Mouse (Mus musculus): ENCODE measurements around the gene Btbd9. TPM values are rescaled to one million over a fixed set of nuclear protein-coding genes. Genes with fewer than 3 reads are reported as not detected.

Btbd9 gene
- polyA plus RNA-seq, 1 experiment, result 43.5 TPM

GRCm38 (mm10) chr17:30564971-30565370 is 11.3 kb downstream of the Btbd9 start:
- TF ChIP-seq CTCF (IDR thresholded peaks at IDR 0.05; ENCODE audit: extremely low read depth, insufficient read depth, low read length) (no peak), POLR2A (IDR thresholded peaks at IDR 0.05; ENCODE audit: extremely low read depth, insufficient read depth, low read length) (no peak)
- Histone ChIP-seq H3K4me3 (ENCODE audit: insufficient read depth, low read length) (no peak overlapping the region), H3K4me1 (ENCODE audit: control insufficient read depth, insufficient read depth, low read length) (peaks cover 3% of the 10 kb centered on the region), H3K27ac (ENCODE audit: insufficient read depth, low read length) (no peak overlapping the region)

- Histone ChIP-seq H3K27ac (ENCODE audit: insufficient read depth, low read length) (no peak overlapping the region), H3K4me3 (ENCODE audit: insufficient read depth, low read length) (no peak overlapping the region), H3K4me1 (ENCODE audit: control insufficient read depth, insufficient read depth, low read length) (peaks cover 3% of the 10 kb centered on the region)
- TF ChIP-seq POLR2A (IDR thresholded peaks at IDR 0.05; ENCODE audit: extremely low read depth, insufficient read depth, low read length) (no peak), CTCF (IDR thresholded peaks at IDR 0.05; ENCODE audit: extremely low read depth, insufficient read depth, low read length) (no peak)
Measured at GRCm38 (mm10) chr17:30564407-30564806, 11.9 kb downstream of the Btbd9 start.

DNA sequence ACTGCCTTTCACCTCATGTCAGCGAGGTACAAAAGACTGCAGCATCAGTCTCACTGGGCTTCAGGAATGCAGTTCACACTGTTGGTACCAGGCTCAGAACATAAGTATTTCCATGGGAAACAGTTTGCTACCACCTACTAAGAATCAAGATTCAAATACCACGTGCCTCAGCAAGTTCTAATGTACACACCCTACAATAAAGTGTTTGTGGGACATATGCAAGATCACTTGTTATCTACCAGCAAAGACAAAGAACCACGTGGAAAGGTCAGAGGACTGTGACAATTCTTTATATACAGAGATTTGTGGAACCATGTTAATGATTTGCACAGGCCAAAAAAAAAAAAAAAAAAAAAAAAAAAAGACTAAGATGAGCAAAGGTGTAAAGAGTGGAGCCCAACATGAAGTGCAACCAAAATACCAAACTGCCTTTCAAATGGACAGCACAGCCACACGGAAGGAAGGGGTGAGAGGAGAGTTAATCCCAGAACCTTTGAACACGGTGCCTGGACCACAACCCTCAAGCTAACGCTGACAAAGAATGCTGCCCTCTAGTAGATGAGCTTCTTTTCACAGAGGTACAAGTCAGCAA is 12.7 kb downstream of the Btbd9 start:
- Histone ChIP-seq H3K4me1 (ENCODE audit: control insufficient read depth, insufficient read depth, low read length) (peaks cover 3% of the 10 kb centered on the region), H3K4me3 (ENCODE audit: insufficient read depth, low read length) (no peak overlapping the region), H3K27ac (ENCODE audit: insufficient read depth, low read length) (no peak overlapping the region)
- TF ChIP-seq CTCF (IDR thresholded peaks at IDR 0.05; ENCODE audit: extremely low read depth, insufficient read depth, low read length) (no peak), POLR2A (IDR thresholded peaks at IDR 0.05; ENCODE audit: extremely low read depth, insufficient read depth, low read length) (no peak)

GRCm38 (mm10) chr17:30562770-30563169 is 13.5 kb downstream of the Btbd9 start:
- Histone ChIP-seq H3K27ac (ENCODE audit: insufficient read depth, low read length) (no peak overlapping the region), H3K4me3 (ENCODE audit: insufficient read depth, low read length) (no peak overlapping the region), H3K4me1 (ENCODE audit: control insufficient read depth, insufficient read depth, low read length) (peaks cover 3% of the 10 kb centered on the region)
- TF ChIP-seq CTCF (IDR thresholded peaks at IDR 0.05; ENCODE audit: extremely low read depth, insufficient read depth, low read length) (no peak), POLR2A (IDR thresholded peaks at IDR 0.05; ENCODE audit: extremely low read depth, insufficient read depth, low read length) (no peak)

- Histone ChIP-seq H3K4me3 (ENCODE audit: insufficient read depth, low read length) (no peak overlapping the region), H3K27ac (ENCODE audit: insufficient read depth, low read length) (no peak overlapping the region), H3K4me1 (ENCODE audit: control insufficient read depth, insufficient read depth, low read length) (peaks cover 3% of the 10 kb centered on the region)
- TF ChIP-seq POLR2A (IDR thresholded peaks at IDR 0.05; ENCODE audit: extremely low read depth, insufficient read depth, low read length) (no peak), CTCF (IDR thresholded peaks at IDR 0.05; ENCODE audit: extremely low read depth, insufficient read depth, low read length) (peak; percentile 61)
Measured at GRCm38 (mm10) chr17:30559536-30559935, 16.8 kb downstream of the Btbd9 start.

DNA sequence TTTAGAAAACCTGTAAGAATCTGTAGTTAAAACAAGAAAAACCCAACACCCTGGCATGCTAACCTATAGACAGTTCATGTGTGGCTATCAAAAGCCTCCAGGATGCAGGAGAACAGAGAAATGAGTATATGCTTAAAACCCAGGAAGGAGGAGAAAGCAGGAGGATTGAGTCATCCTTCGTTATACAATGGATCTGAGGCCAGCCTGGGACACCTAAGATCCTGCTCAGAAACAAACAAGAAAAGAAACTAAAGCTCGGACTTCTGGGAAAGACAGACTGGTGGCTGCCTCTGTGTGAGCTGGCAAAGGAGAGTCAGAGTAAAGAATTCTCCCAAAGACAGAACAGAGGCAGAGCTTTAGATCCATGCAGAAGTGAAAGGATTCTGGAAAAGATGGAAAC is 17.7 kb downstream of the Btbd9 start:
- Histone ChIP-seq H3K4me1 (ENCODE audit: control insufficient read depth, insufficient read depth, low read length) (peaks cover 3% of the 10 kb centered on the region), H3K27ac (ENCODE audit: insufficient read depth, low read length) (no peak overlapping the region), H3K4me3 (ENCODE audit: insufficient read depth, low read length) (no peak overlapping the region)
- TF ChIP-seq CTCF (IDR thresholded peaks at IDR 0.05; ENCODE audit: extremely low read depth, insufficient read depth, low read length) (no peak), POLR2A (IDR thresholded peaks at IDR 0.05; ENCODE audit: extremely low read depth, insufficient read depth, low read length) (no peak)

- Histone ChIP-seq H3K4me1 (ENCODE audit: control insufficient read depth, insufficient read depth, low read length) (peaks cover 3% of the 10 kb centered on the region), H3K4me3 (ENCODE audit: insufficient read depth, low read length) (no peak overlapping the region), H3K27ac (ENCODE audit: insufficient read depth, low read length) (no peak overlapping the region)
- TF ChIP-seq POLR2A (IDR thresholded peaks at IDR 0.05; ENCODE audit: extremely low read depth, insufficient read depth, low read length) (no peak), CTCF (IDR thresholded peaks at IDR 0.05; ENCODE audit: extremely low read depth, insufficient read depth, low read length) (no peak)
Measured at GRCm38 (mm10) chr17:30556512-30556911, 19.8 kb downstream of the Btbd9 start.

DNA sequence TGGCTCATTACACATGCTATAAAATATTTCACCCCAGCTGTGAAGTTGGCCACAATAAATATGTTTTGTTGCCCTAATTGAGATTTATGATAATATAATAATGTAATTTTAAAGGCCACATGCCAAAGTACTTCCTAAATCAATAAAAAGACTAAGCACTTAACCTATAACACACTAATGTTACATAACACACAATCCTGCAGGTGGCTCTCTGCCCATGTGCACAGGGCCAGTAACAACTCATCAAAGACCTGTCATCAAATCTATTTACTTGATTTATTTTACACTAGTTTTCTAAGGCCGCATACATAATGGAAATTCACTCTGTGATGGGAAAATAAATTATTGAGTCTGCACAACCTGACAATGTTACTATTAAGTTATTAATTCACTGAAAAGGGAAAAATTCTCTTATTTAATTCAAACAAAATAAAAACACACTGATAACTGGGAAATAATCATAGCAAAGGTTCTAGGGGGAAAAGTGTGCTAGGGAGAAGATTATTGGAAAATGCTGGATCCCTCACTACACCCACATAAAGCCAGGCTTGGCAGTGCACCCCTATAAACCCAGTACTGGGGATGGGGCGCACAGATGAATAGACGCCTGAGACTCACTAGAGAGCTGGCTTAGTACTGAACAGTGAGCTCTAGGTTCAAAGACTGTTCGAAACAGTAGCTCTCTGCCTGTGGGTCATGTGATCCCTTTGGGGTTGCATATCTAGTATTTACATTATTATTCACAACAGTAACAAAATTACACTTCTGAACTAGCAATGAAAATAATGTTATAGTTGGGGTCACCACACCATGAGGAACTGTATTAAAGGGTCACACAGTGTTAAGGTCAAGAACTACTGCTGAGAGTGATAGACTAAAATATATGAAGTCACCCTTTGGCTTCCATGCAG is 23.0 kb downstream of the Btbd9 start:
- H3K4me3 ChIP-seq (ENCODE audit: insufficient read depth, low read length), result no peak overlapping the region
- no peak overlapping the region for H3K27ac ChIP-seq (ENCODE audit: insufficient read depth, low read length)
- peaks cover 8% of the 10 kb centered on the region for H3K4me1 ChIP-seq (ENCODE audit: control insufficient read depth, insufficient read depth, low read length)
- TF ChIP-seq POLR2A (IDR thresholded peaks at IDR 0.05; ENCODE audit: extremely low read depth, insufficient read depth, low read length), result no peak
- no peak for TF ChIP-seq CTCF (IDR thresholded peaks at IDR 0.05; ENCODE audit: extremely low read depth, insufficient read depth, low read length)

- no peak overlapping the region for H3K4me3 ChIP-seq (ENCODE audit: insufficient read depth, low read length)
- peaks cover 5% of the 10 kb centered on the region; the same call in 1 of the 2 replicates for H3K4me1 ChIP-seq (ENCODE audit: control insufficient read depth, insufficient read depth, low read length)
- TF ChIP-seq POLR2A (IDR thresholded peaks at IDR 0.05; ENCODE audit: extremely low read depth, insufficient read depth, low read length), result no peak
- no peak for TF ChIP-seq CTCF (IDR thresholded peaks at IDR 0.05; ENCODE audit: extremely low read depth, insufficient read depth, low read length)
- no peak overlapping the region for H3K27ac ChIP-seq (ENCODE audit: insufficient read depth, low read length)
Measured at GRCm38 (mm10) chr17:30550774-30551107, 25.5 kb downstream of the Btbd9 start.
